Mouse (Mus musculus) ES-E14 (cell line): ENCODE results near the gene Ddc. TPM values are rescaled to one million over a fixed set of nuclear protein-coding genes. Genes with fewer than 3 reads are reported as not detected.
A peak's percentile ranks its signal among the peaks of the same experiment; 100 is the strongest.

Experiments
- DNase-seq: peaks from one replicate; pipeline ENCODE4 v3.0.0-alpha.2; 2013; ENCODE audit warnings: low read depth, low spot score
- H3K27ac ChIP-seq: 2 replicates; pipeline ENCODE4 v1.5.1; 2012; ENCODE audit warnings: low read depth, mild to moderate bottlenecking, low read length, moderate library complexity, mixed read lengths; ENCODE audit not compliant: poor library complexity, insufficient read depth, severe bottlenecking
- H3K36me3 ChIP-seq: 2 replicates; pipeline ENCODE4 v1.6.1; 2012; ENCODE audit warnings: mild to moderate bottlenecking, low read length, moderate library complexity, mixed read lengths; ENCODE audit not compliant: control insufficient read depth, poor library complexity, insufficient read depth, severe bottlenecking
- H3K4me1 ChIP-seq, 2 experiments: fragments of 150-350 bp in 1 of 2; sonication (generic) in 1 of 2; 2 replicates each; pipeline ENCODE4 v1.6.1; 2012; ENCODE audit warnings: low read length in 2 of 2, mild to moderate bottlenecking in 1 of 2, mixed read lengths in 1 of 2; ENCODE audit not compliant: control insufficient read depth in 2 of 2, insufficient read depth in 2 of 2, poor library complexity in 1 of 2
- H3K4me3 ChIP-seq, 2 experiments: fragments of 150-350 bp in 1 of 2; sonication (generic) in 1 of 2; 2 replicates each; pipeline ENCODE4 v1.5.1; 2012; ENCODE audit warnings: low read length in 2 of 2, low read depth in 1 of 2, mild to moderate bottlenecking in 1 of 2, mixed read lengths in 1 of 2; ENCODE audit not compliant: insufficient read depth in 1 of 2, poor library complexity in 1 of 2, severe bottlenecking in 1 of 2
- H3K9ac ChIP-seq: 2 replicates; pipeline ENCODE4 v1.6.1; 2012; ENCODE audit warnings: low read depth, mild to moderate bottlenecking, low read length, mixed read lengths; ENCODE audit not compliant: poor library complexity, insufficient read depth, severe bottlenecking
- H3K9me3 ChIP-seq: fragments of 150-350 bp; sonication (generic); 2 replicates; pipeline ENCODE4 v1.6.1; 2012; ENCODE audit warnings: low read depth, mild to moderate bottlenecking, low read length; ENCODE audit not compliant: control insufficient read depth, insufficient read depth
- CHD2 ChIP-seq: IDR thresholded peaks from 2 replicates; pipeline ENCODE4 v1.6.1; 2014; ENCODE audit warnings: mild to moderate bottlenecking, low read depth, low read length, inconsistent platforms
- HCFC1 ChIP-seq: IDR thresholded peaks from 2 replicates; pipeline ENCODE4 v1.6.1; 2012; ENCODE audit warnings: low read length, inconsistent platforms, borderline replicate concordance; ENCODE audit not compliant: insufficient read depth
- MAFK ChIP-seq: IDR thresholded peaks from 2 replicates; pipeline ENCODE4 v1.6.1; 2014; ENCODE audit warnings: mild to moderate bottlenecking, low read depth, low read length, inconsistent platforms; ENCODE audit not compliant: insufficient read depth
- ZC3H11A ChIP-seq: IDR thresholded peaks from 2 replicates; pipeline ENCODE4 v1.6.1; 2012; ENCODE audit warnings: low read depth, mild to moderate bottlenecking, inconsistent platforms, low read length, borderline replicate concordance
- ZNF384 ChIP-seq: IDR thresholded peaks from 2 replicates; pipeline ENCODE4 v1.6.1; 2012; ENCODE audit warnings: low read depth, low read length, inconsistent platforms
- in situ Hi-C, 2 experiments: fragments of 600-800 bp; cut with MboI; formaldehyde crosslinking; loops; one replicate each; pipeline ENCODE4 v1.15.1; 2025; ENCODE audit warnings: low sequenced_read_pairs in 2 of 2, inconsistent platforms in 1 of 2; ENCODE audit not compliant: unreplicated experiment in 2 of 2
- total RNA-seq: library from RNA; depleted of rRNA; stranded (reverse); fragments of 300-350 nt; gene quantifications from 2 replicates; pipeline ENCODE4 v1.2.3, GENCODE M21; 2012

Gene Ddc
- total RNA-seq, 1 experiment: 29.1 TPM

- H3K4me3 ChIP-seq: no peak overlapping the region
- no peak for TF ChIP-seq CHD2
- TF ChIP-seq ZC3H11A: no peak
- no peak for TF ChIP-seq HCFC1
- TF ChIP-seq MAFK: no peak
- TF ChIP-seq ZNF384: no peak
- peak overlapping the region; percentile 51; the same call in 1 of the 2 replicates for H3K27ac ChIP-seq
- no peaks in the 10 kb centered on the region; the same call in 1 of the 2 replicates for H3K36me3 ChIP-seq
- in situ Hi-C loops: no loop called here
- no peak for DNase-seq
- no peak overlapping the region for H3K9ac ChIP-seq
- H3K9me3 ChIP-seq: no peaks in the 10 kb centered on the region
- H3K4me1 ChIP-seq: peaks cover 19 to 26% of the 10 kb centered on the region in 2 experiments
These were observed 64.8 kb downstream of the Ddc start for GRCm38 (mm10) chr11:11833100-11833499.

- Histone ChIP-seq H3K9me3 (no peaks in the 10 kb centered on the region; the same call in 1 of the 2 replicates), H3K4me3 (no peak overlapping the region), H3K4me1 (peaks cover 19 to 26% of the 10 kb centered on the region in 2 experiments), H3K9ac (no peak overlapping the region), H3K27ac (peak overlapping the region; percentile 51; the same call in 1 of the 2 replicates), H3K36me3 (no peaks in the 10 kb centered on the region; the same call in 1 of the 2 replicates)
- DNase-seq: no peak
- in situ Hi-C loops: no loop called here
- TF ChIP-seq MAFK (no peak), CHD2 (no peak), ZC3H11A (no peak), HCFC1 (no peak), ZNF384 (no peak)
These were observed 65.2 kb downstream of the Ddc start for GRCm38 (mm10) chr11:11832755-11833084.

- H3K9me3 ChIP-seq: peaks cover 3% of the 10 kb centered on the region; the same call in 1 of the 2 replicates
- peaks cover 19 to 26% of the 10 kb centered on the region in 2 experiments for H3K4me1 ChIP-seq
- no peak for DNase-seq
- no peaks in the 10 kb centered on the region; the same call in 1 of the 2 replicates for H3K36me3 ChIP-seq
- no peak overlapping the region for H3K4me3 ChIP-seq
- in situ Hi-C loops: no loop called here
- no peak overlapping the region for H3K9ac ChIP-seq
- no peak for TF ChIP-seq CHD2
- TF ChIP-seq HCFC1: no peak
- no peak for TF ChIP-seq MAFK
- TF ChIP-seq ZC3H11A: no peak
- no peak for TF ChIP-seq ZNF384
- peak overlapping the region; percentile 51; the same call in 1 of the 2 replicates for H3K27ac ChIP-seq
These were observed 65.8 kb downstream of the Ddc start for GRCm38 (mm10) chr11:11831940-11832754.

DNA sequence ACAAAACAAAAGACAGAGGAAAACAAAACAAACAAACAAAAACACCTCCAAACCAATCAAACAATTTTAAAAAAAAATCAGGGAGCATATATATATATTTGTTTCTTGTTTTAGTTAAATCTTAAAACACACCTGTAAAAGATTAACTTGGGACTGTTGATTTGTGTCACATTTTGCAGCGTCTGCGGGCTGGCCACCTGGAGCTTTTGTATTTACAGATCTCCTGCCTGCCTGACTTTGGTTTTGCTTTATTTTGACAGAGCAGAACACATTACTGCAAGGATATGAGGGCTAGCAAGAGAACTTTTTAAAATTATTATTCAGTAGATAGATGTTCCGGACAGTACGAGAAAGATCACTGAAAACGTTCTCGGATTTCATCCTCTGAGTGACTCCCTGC lies 66.4 kb downstream of the Ddc start:
- peaks cover 19 to 26% of the 10 kb centered on the region in 2 experiments for H3K4me1 ChIP-seq
- in situ Hi-C loops: no loop called here
- DNase-seq: no peak
- H3K36me3 ChIP-seq: no peaks in the 10 kb centered on the region; the same call in 1 of the 2 replicates
- H3K9ac ChIP-seq: no peak overlapping the region
- peak overlapping the region; percentile 45; the same call in 1 of the 2 replicates for H3K27ac ChIP-seq
- no peak for TF ChIP-seq ZC3H11A
- no peak for TF ChIP-seq ZNF384
- TF ChIP-seq HCFC1: no peak
- TF ChIP-seq MAFK: no peak
- TF ChIP-seq CHD2: no peak
- peaks cover 5% of the 10 kb centered on the region; the same call in 1 of the 2 replicates for H3K9me3 ChIP-seq
- no peak overlapping the region for H3K4me3 ChIP-seq
